Mouse (Mus musculus) cerebellum, adult 11-12 months (tissue): ENCODE results near the gene Elp4.

Experiments
- DNase-seq: peaks from one replicate; pipeline ENCODE4 v3.0.0; 2022

Gene Elp4

GRCm38 (mm10) chr2:105669371-105669861 lies 234.9 kb downstream of the Elp4 start:
- DNase-seq = peak; percentile 42

GRCm38 (mm10) chr2:105668271-105669270 lies 235.8 kb downstream of the Elp4 start, which contains the start of gene Pax6:
TSS of gene Pax6 (plus strand) at chr2:105668900.
- peak; percentile 86 for DNase-seq

GRCm38 (mm10) chr2:105667626-105667950 lies 236.8 kb downstream of the Elp4 start:
- DNase-seq = peak; percentile 61

- peak; percentile 50 for DNase-seq
Measured at GRCm38 (mm10) chr2:105666763-105667625, 237.4 kb downstream of the Elp4 start.

GRCm38 (mm10) chr2:105666331-105666730 lies 238.0 kb downstream of the Elp4 start:
- DNase-seq = no peak

- DNase-seq = no peak
Measured at GRCm38 (mm10) chr2:105665491-105666250, 238.7 kb downstream of the Elp4 start.

- DNase-seq = no peak
Measured at GRCm38 (mm10) chr2:105664996-105665395, 239.4 kb downstream of the Elp4 start.

GRCm38 (mm10) chr2:105663101-105663511 lies 241.3 kb downstream of the Elp4 start:
- no peak for DNase-seq

GRCm38 (mm10) chr2:105662606-105663005 lies 241.8 kb downstream of the Elp4 start:
- DNase-seq = no peak

GRCm38 (mm10) chr2:105662121-105662520 lies 242.2 kb downstream of the Elp4 start:
- no peak for DNase-seq

- DNase-seq = no peak
Measured at GRCm38 (mm10) chr2:105661623-105662066, 242.7 kb downstream of the Elp4 start.

- DNase-seq = no peak
Measured at GRCm38 (mm10) chr2:105660874-105661622, 243.3 kb downstream of the Elp4 start.

- no peak for DNase-seq
Measured at GRCm38 (mm10) chr2:105659926-105660873, 244.2 kb downstream of the Elp4 start.

GRCm38 (mm10) chr2:105659350-105659749 lies 245.0 kb downstream of the Elp4 start:
- no peak for DNase-seq

- DNase-seq = no peak
Measured at GRCm38 (mm10) chr2:105656456-105656855, 247.9 kb downstream of the Elp4 start.
